Mouse (Mus musculus) layer of hippocampus, postnatal 25 days (tissue): Measurements from ENCODE around the gene 1600014C23Rik. TPM values are rescaled to one million over a fixed set of nuclear protein-coding genes. Genes with fewer than 3 reads are reported as not detected.

Experiments used
- DNase-seq, 2 experiments: peaks; one replicate each; pipeline ENCODE4 v3.0.0; 2022; ENCODE audit warnings: mixed read lengths in 2 of 2, low spot score in 1 of 2; ENCODE audit errors: extremely low spot score in 1 of 2
- total RNA-seq, 2 experiments: library from RNA; stranded (reverse); gene quantifications; 2 replicates each; pipeline ENCODE4 v1.2.3; 2021

1600014C23Rik gene
- total RNA-seq, 2 experiments from 2014 or later = 0.59 TPM; not detected in 1

GRCm38 (mm10) chr17:45730696-45731095 is 2.9 kb downstream of the 1600014C23Rik start:
- DNase-seq = no peak

- DNase-seq = no peak
Observed at GRCm38 (mm10) chr17:45729387-45729786, 4.3 kb downstream of the 1600014C23Rik start.

- no peak for DNase-seq
Observed at GRCm38 (mm10) chr17:45727983-45728723, 5.5 kb downstream of the 1600014C23Rik start.

- DNase-seq = no peak
Observed at GRCm38 (mm10) chr17:45727481-45727880, 6.2 kb downstream of the 1600014C23Rik start.

- no peak for DNase-seq
Observed at GRCm38 (mm10) chr17:45726249-45726648, 7.4 kb downstream of the 1600014C23Rik start.

- no peak for DNase-seq
Observed at GRCm38 (mm10) chr17:45724574-45724921, 9.1 kb downstream of the 1600014C23Rik start.

- DNase-seq = peak; percentile 76 to 95
Observed at GRCm38 (mm10) chr17:45723732-45724573, 9.7 kb downstream of the 1600014C23Rik start.

GRCm38 (mm10) chr17:45718323-45718722 is 15.3 kb downstream of the 1600014C23Rik start:
- peak; percentile 54 to 73 for DNase-seq

- DNase-seq = no peak
Observed at GRCm38 (mm10) chr17:45711525-45711924, 22.1 kb downstream of the 1600014C23Rik start.

- DNase-seq = no peak
Observed at GRCm38 (mm10) chr17:45710407-45710806, 23.2 kb downstream of the 1600014C23Rik start.

GRCm38 (mm10) chr17:45709829-45710228 is 23.8 kb downstream of the 1600014C23Rik start:
- no peak for DNase-seq

GRCm38 (mm10) chr17:45708179-45708578 is 25.5 kb downstream of the 1600014C23Rik start:
- no peak for DNase-seq

- no peak for DNase-seq
Observed at GRCm38 (mm10) chr17:45707376-45707775, 26.3 kb downstream of the 1600014C23Rik start.

GRCm38 (mm10) chr17:45706796-45707195 is 26.8 kb downstream of the 1600014C23Rik start:
- DNase-seq = no peak

GRCm38 (mm10) chr17:45703187-45703586 is 30.5 kb downstream of the 1600014C23Rik start:
- DNase-seq = no peak

GRCm38 (mm10) chr17:45702254-45702653 is 31.4 kb downstream of the 1600014C23Rik start:
- DNase-seq = no peak

- DNase-seq = no peak
Observed at GRCm38 (mm10) chr17:45701236-45701591, 32.4 kb downstream of the 1600014C23Rik start.

GRCm38 (mm10) chr17:45700496-45701235 is 33.0 kb downstream of the 1600014C23Rik start:
- no peak for DNase-seq

GRCm38 (mm10) chr17:45699039-45699740 is 34.5 kb downstream of the 1600014C23Rik start:
- no peak for DNase-seq

- DNase-seq = no peak
Observed at GRCm38 (mm10) chr17:45698368-45698767, 35.3 kb downstream of the 1600014C23Rik start.
